Mouse (Mus musculus) thymus, adult 2 months (tissue): ENCODE results near the gene Umodl1.

Experiments
- CTCF ChIP-seq: fragments of 200-500 bp; IDR thresholded peaks from 2 replicates; pipeline ENCODE4 v1.5.1; 2012; ENCODE audit warnings: mild to moderate bottlenecking, control low read depth, low read length, moderate library complexity, borderline replicate concordance; ENCODE audit not compliant: control insufficient read depth, poor library complexity, insufficient read depth; ENCODE audit errors: extremely low read depth
- POLR2A ChIP-seq: fragments of 200-500 bp; IDR thresholded peaks from 2 replicates; pipeline ENCODE4 v1.6.1; 2012; ENCODE audit warnings: mild to moderate bottlenecking, low read length, control low read depth, moderate library complexity; ENCODE audit not compliant: control insufficient read depth, poor library complexity, insufficient read depth; ENCODE audit errors: extremely low read depth

DNA sequence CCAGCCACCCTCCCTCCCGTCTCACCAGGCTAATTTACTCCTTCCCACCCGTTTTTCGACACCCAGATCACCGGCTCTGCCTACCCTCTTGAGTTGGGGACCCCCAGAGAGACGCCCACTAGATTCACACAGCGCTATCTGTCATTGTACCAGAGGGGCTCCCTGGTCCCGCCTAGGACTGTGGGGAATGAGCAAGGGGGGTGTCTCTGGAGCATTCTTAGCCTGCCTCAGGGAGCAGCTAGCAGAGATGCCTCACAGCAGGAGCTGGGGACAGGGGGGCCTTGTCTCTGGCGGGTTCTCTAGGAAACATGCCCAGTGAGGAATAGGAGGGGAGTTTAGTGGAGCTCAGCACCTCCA lies 42.7 kb upstream of the Umodl1 start:
- no peak for TF ChIP-seq CTCF
- no peak for TF ChIP-seq POLR2A
